Mouse (Mus musculus) adrenal gland, adult 8-10 months (tissue): Measurements from ENCODE around the gene Lrch3. TPM values are rescaled to one million over a fixed set of nuclear protein-coding genes. Genes with fewer than 3 reads are reported as not detected.
"Not testable (repeated sequence)": the region's sequence is repeated elsewhere in the genome, so short reads cannot be mapped to it uniquely, and the experiment has no call there.

Experiments used
- DNase-seq: peaks from one replicate; pipeline ENCODE4 v3.0.0; 2022
- total RNA-seq, 4 experiments: library from RNA; stranded (reverse); gene quantifications; 2 replicates each; pipeline ENCODE4 v1.2.4; 2022

The Lrch3 gene
- total RNA-seq, 4 experiments from 2014 or later = 36.3 to 48.0 (median 42.9) TPM

DNA sequence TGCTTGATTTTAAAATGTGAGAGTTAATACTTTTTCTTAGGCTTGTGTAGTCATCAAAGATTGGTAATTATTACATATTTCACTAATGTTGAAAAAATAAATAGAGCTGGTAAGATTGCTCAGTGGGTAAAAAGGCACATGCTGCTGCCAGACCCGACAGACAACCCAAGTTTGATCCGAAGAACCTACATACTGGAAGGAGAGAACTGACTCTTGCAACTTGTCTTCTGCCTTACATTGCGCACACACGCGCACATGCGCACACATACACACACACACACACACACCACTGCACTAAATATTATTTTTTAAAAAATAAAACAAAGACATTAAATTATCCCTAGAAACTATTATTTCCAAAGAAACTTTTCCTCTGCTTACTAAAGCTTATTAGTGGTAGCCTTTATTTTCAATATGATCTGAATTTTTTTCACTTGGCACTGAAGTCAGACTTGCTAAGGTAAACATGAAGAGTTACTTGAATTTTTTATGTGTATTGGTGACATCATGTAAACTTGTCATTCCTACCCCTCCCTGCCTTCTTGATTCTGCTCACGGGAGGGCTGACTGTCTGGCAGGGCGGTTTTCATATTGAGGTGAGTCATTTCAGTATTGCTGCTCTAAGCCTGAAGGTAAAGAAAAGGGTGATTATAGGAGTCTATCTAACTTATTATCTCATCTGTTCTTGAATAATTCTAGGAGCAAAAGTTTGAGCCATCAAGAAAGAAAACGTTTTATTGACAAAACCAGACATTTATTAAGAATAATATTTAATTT is 1.6 kb downstream of the Lrch3 start:
- DNase-seq = no peak

DNA sequence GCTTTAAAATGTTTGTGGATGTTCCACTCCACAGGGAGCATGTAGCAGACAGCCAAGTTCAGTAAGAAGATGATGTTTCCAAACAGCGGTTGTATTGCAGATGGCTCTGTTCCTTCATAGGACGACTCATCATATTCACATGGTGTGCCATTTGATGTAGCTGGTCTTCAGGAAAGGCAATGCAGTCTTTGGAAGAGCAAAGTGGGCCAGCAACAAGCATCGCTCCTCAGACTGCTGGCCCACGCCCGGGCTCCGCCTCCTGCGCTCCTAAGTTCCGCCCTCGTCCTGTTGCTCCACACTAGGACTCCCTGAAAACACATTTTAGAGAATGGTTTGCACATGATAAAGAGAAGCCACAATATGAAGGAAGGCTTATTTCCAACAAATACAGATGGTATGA is 12.7 kb downstream of the Lrch3 start:
- not testable (repeated sequence) for DNase-seq

- DNase-seq = no peak
These were observed 13.1 kb downstream of the Lrch3 start for GRCm38 (mm10) chr16:32927044-32927443.

DNA sequence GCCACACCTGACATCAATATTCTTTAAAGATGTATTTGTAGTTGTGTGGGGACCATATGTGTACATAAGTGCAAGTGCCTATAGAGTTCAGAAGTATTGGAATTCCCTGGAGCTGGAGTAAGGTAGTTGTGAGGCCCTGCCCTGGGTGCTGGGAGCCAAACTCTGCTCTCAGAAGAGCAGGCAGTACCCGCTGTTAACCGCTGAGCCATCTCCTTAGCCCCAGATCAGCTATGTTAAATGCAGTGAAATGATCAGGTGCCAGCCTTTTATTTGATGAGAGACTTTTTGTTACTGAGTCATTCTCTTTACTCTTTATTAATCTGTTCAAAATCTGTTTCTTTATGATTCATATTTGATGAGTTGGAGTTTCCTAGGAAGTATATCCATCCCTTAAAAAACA is 16.0 kb downstream of the Lrch3 start:
- DNase-seq = no peak

GRCm38 (mm10) chr16:32934470-32934869 is 20.6 kb downstream of the Lrch3 start:
- DNase-seq = no peak

GRCm38 (mm10) chr16:32935088-32935487 is 21.2 kb downstream of the Lrch3 start:
- DNase-seq = no peak

- no peak for DNase-seq
These were observed 23.5 kb downstream of the Lrch3 start for GRCm38 (mm10) chr16:32937358-32937757.

DNA sequence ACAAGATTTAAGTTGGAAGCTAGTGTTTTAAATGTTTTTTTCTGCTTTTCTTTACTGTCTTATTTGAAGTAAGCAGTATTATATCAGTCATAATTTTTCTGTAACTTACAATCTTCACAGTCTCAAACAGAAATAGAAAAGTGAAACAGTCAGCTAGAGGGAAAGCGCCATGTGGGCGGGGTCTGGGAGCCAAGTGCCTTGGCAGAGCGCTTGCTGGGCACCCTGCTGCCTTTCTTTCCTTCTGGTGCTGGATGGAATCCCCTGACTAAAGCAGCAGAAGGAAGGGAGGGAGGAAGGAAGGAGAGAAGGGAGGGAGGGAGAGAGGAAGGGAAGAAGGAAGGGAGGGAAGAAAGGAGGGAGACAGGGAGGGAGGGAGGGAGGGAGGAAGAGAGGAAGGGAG is 25.4 kb downstream of the Lrch3 start:
- DNase-seq = not testable (repeated sequence)

DNA sequence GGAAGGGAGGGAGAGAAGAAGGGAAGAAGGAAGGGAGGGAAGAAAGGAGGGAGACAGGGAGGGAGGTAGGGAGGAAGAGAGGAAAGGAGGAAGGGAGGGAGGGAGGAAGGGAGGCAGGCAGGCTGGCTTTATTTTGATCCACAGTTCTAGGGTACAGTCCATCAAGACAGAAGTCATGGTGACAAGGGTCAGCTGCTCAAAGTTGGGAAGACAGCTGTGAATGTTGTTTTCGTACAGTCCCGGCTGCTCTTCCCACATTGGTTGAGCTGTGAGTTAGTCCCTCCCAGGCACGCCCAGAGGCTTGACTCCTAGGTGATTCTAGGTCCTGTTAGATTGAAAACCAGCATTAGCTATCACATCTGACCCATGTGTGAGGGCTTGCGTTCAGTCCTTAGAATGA is 25.8 kb downstream of the Lrch3 start:
- DNase-seq = not testable (repeated sequence)

GRCm38 (mm10) chr16:32941226-32941625 is 27.3 kb downstream of the Lrch3 start:
- not testable (repeated sequence) for DNase-seq

GRCm38 (mm10) chr16:32942694-32943093 is 28.8 kb downstream of the Lrch3 start:
- no peak for DNase-seq

DNA sequence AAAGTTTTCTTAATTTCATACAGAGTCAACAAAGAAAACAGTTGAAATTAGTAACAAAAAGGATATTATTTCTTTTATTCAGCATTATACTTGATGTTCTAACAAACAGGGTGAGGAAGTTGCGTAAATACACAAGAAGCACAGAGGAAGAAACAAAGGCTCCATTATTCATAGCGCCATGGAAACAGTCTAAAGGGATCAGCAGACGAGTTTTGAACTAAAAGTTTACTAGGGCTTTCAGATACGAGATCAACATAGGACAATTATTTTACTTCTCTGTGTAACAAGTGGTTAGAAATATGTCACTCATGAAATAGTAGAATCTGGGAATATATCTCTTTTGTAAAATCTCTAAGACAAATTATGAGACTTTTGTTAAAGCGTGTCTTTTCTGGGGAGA is 31.5 kb downstream of the Lrch3 start:
- no peak for DNase-seq

GRCm38 (mm10) chr16:32948016-32948415 is 34.1 kb downstream of the Lrch3 start:
- no peak for DNase-seq

DNA sequence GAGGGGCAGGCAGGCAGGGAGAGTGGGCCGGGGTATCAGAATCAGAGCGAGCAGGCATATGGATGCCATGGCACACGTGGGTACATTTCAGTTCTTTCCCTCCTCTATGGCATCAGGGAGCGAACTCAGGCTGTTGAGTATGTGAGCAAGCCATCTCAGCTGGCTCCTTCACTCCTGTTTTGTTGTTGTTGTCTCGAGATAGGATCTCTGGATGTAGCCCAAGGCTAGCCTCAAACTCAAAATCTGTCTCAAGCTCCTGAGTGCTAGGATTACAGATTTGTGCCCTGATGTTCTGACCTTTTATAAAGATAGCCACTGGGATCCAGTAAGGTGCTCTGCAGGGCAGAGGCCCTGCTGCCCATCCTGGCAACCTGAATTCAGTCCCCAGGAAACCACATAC is 34.8 kb downstream of the Lrch3 start:
- DNase-seq = no peak

DNA sequence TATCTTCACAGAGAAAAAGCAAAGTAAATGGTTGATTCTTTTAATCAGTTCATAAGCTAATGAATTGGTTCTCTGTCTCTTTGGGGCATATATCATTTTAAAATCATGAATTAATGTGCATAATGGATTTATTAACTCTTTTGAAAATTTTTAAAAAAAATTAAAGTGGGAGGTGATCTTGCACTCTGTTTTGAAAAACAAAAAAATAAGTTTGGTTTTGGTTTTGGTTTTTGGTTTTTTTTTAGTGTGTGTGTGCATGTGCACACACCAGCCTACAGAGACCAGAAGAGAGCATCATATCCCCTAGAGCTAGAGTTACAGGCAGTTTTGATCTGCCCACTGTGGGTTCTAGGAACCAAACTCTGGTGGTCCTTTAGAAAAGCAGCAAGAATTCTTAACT is 35.4 kb downstream of the Lrch3 start:
- no peak for DNase-seq

DNA sequence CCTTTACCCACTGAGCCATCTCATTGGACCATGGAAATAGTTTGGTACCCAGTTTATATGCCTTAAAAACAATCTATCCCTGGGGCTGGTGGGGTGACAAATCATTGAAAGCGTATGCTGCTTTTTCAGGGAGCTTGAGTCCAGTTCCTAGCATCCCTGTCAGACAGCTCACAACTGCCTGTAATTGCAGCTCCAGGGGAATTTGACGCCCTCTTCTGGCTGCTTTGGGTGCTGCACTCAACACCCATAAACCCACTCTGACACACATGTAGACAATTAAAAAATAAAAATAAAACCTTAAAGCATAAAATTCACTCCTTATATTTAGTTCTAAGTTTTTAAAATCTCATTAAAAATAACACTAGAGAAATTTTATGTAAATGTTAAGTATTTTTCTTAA is 37.2 kb downstream of the Lrch3 start:
- DNase-seq = no peak

DNA sequence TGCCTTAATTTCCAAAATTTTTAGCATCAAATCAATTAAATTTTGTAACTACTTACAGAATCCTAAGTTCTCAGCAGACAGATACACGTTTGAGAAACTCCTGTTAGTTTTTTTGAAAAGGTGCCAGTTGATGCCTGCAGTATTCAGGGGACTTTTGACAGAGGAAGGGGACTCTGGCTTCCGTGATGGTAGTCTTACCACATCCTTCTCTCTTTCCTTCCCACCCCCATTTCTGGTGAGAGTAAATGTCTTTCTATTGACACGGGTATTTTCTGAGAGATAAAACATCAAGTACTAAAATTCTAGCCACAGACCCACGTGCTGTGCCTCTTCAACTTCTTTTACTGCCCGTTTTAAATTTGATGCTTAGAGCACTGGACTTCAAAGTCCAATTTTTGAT is 39.9 kb downstream of the Lrch3 start:
- DNase-seq = no peak

GRCm38 (mm10) chr16:32954304-32954703 is 40.4 kb downstream of the Lrch3 start:
- DNase-seq = no peak

- DNase-seq = no peak
These were observed 43.0 kb downstream of the Lrch3 start for GRCm38 (mm10) chr16:32956889-32957288.

GRCm38 (mm10) chr16:32972535-32972934 is 58.6 kb downstream of the Lrch3 start:
- no peak for DNase-seq

GRCm38 (mm10) chr16:32973047-32973446 is 59.1 kb downstream of the Lrch3 start:
- DNase-seq = no peak

DNA sequence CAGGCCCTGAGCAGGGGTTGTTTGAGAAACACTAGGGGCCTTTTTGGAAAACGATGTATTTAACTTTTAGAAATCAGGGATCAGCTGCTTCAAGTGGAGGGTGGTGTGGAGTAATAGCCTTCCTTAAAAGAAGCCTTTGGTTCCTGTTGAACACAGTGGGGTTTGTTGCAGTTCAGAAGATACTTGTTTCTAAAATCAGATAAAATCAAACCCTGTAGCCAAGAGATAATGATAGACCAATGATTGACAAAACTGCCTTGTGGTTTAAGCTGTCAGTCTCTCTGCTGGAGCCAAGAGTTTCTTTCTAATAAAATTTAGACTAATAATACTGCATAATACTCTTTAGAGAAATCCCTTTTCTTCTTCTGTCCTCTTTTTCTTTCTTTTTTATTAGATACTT is 66.3 kb downstream of the Lrch3 start:
- no peak for DNase-seq

- DNase-seq = no peak
These were observed 67.5 kb downstream of the Lrch3 start for GRCm38 (mm10) chr16:32981405-32981804.

DNA sequence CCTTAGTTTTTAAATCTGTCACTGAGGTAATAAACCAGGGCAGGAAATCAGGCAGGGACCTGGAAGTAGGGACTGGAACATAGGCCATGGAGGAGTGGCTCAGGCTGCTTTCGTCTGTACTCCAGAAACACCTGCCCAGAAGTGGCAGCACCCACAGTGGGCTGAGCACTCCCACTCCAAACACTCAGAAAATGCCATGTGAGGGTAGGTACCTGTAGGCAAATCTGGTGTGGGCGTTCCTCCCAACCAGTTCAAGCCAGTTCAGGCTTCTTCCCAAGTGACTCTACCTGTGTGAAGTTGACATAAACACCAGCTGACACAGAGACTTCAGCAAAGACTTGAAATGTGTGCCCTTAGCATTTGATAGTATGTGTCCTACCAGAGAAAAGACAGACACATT is 70.7 kb downstream of the Lrch3 start:
- DNase-seq = no peak

DNA sequence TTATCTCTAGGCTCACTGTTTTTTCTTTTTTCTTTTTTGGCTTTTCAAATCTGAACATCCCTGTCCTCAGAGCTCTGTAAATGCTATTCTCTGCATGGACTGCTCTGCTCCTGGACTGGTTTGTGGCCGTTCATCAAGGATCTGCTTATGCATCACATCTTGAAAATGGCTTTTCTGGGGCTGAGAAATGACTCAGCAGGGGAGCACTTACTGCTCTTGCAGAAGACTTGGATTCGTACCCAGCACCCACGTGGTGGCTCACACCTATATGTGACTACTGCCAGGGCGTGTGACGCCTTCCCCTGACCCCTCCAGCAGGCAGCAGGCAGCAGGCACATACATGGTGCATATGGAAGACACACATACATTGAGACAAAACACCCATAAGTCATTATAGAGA is 78.3 kb downstream of the Lrch3 start:
- DNase-seq = no peak
